Mouse (Mus musculus) cerebellum, postnatal 14 days (tissue): ENCODE results near the gene Mipol1.
"Not testable (repeated sequence)": the region's sequence is repeated elsewhere in the genome, so short reads cannot be mapped to it uniquely, and the experiment has no call there.

Experiments used
- DNase-seq, 2 experiments: peaks; one replicate each; pipeline ENCODE4 v3.0.0; 2021; ENCODE audit warnings: mixed read lengths in 2 of 2

Mipol1 gene

DNA sequence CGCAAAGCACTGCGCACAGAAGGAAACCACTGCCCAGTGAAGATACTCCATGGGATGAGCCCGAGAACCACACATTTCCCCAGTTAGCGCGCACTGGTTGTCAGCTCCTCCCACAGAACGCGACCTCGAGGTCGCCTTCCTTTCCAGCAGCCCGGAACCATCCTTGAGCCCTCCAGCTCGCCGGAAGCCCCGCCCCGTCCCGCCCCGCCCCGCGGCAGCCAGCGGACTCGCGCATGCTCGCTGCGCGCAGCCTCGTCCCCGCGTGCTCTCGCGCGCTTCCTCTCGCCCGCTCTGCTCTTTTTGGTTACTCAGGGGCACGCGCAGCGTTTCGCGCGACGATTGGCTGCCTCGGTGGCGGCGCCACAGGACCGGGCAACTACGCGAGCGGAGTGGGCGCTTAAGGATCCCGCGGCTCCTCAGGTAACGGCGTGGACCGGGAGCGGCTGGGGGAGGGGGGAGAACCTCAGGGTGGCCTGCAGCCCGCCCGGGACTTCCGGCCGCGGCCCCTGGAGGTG, at the start of gene Mipol1, which contains the start of gene Prps1l3:
Mipol1 (plus strand) TSS at position 236 of the 515 bp plus-strand sequence.
Prps1l3 (plus strand) TSS at position 221 of the 515 bp plus-strand sequence.
- peak; percentile 90 to 91 for DNase-seq

DNA sequence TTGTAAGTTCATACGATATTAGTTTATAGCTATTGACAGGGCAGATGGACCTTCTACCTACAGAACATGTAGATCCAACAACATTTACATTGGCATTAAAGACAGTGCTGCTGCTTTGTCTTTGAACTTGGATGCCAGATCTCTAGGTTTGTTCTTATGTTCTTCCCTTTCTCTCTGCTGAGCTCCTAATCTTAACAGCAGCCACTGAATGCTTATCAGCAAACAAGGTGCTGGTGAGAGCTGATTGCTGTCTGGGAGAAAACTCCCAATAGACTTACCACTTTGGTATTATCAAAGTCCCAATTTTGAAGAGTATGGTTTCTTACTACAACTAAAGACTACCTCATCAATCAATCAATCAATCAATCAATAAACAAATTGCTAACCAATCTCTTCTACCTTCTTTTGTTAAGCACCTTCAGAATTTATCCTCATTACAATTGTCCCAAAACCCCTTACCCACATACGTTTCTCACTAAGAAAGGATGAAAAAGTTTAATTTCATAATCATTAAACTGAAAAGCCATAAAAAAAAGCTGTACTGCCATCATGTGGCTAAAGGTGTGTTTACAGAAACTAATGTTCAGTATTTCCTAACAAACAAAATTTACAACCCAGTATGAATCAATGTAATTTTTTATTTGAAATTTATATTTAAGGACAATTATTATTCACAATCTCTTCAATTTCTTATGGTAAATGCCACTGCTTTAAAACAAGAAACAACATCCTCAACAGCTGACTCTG, 45.7 kb upstream of the Mipol1 start:
- no peak for DNase-seq

DNA sequence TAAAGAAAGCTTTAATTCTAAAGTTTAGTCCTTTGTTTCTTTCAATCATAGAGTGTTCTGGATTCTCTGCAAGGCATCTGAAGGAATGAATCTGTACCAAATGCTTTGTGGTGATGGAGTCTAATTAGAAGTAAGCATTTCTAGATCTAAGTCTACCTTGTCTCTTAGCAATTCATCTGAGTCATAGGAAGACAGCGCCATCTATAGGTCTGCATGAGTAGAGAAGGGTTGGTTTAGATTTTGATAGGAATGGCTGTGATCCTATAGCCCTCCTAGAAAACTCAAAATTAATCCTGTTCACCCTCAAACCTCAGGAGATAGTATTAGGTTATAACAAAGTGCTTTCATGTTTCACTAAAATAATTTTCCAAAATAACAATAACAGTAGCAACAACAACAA, 44.8 kb upstream of the Mipol1 start:
- DNase-seq = peak; percentile 4 to 6

DNA sequence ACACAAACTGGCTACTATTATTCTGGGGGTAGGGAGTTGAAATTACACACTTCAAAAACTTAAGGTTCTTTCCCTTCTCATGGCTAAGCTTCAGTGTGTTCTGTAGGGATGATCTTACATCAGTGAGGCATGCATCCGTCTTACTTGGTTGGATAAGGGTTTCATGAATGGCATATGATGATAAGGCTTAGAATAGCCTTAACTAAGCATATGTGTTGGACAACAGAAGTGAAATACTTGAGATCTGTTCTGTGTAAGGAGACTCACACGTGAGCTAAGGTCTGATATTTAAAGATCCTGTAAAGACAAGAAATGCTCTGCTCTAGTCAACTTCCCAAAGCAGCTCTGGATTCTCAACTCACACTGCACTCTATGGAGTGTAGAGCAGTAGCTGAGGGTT, 44.1 kb upstream of the Mipol1 start:
- DNase-seq = no peak

DNA sequence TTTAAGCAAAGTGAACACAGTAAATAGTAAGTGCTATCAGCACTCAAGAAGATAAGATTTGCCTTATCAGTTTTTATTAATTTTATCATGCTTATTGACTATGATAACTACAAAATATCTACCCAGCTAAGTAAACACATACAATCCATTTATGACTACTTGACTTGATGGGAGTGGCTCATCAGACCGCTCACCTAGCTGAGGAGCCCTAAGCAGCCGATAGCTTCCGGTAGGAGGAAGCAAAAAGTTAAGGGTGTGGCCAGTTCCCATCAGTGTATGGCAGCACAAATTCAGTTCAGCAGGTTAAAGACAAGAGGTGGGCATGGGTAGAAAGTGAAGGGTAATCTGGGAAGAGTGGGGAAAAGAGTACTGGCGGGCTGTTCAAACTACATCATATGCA, 43.2 kb upstream of the Mipol1 start:
- DNase-seq = no peak

DNA sequence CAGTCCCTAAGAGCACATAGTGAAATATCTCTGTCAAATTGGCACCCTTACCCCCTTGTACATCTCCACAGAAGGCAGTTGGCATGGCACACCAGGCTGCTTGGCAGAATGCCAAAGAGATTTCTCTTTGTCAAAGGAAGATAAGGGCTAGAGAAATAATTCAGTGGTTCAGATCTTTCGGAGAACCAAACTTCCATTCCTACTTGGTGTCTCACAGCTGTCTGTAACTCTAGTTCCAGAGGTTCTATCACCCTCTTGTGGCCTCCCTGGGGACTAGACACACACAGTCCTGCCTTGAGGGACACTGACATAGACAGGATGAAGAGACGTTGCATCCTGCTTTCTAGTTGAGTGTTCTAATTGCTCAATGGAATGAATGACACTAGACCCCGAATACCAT, 35.6 kb upstream of the Mipol1 start:
- peak; percentile 67 to 73 for DNase-seq

DNA sequence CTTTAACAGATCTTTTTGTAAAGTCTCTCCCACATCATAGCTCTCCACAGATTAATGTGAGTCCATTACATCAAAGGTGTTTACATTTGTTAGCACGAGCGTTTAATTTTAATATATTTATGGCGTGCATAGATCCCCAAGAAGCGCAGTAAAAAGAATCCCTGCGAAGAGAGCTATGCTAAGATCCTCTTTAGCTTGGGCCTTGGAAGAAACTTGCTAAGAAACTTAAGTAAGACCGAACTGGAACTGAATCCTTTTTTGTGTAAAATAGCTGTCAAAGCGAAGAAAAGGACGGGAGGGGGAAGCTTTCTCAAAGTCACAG, 34.0 kb upstream of the Mipol1 start:
- DNase-seq = no peak

DNA sequence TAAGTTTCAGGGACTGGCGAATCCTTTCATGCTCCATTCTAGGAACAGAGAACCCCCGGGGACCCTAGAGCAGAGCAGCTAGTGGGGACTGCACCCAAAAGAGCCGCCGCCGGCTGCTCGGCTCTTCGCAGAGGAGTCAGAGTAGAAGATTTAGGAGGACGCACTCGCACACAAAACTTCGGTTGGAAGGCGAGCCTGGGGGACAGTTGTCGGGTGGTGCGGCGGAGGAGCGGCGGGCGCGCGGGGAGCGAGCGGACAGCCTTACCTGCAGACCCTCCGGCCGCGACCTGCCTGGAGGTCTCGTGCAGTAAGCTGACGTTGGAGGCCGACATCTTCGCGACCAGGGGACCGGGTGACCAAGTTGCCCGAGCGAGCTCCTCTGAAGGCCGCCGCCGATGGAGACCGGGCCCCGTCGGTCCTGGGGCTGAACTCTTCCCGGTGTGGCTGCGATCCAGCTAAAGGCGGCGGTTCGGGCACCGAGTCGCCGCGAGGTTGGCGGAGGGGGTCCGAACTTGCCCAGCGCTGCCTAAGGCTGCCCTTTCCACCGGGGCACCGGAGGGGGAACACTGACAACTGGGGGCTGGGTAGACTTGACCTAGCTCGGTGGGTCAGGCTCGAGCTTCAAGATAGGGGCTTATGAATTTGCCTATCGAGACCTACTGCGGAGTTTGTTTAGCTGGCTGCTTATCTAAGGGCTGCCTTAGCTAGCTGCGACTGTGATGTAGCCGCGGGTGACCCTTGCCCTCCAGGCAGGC, 33.4 kb upstream of the Mipol1 start:
- DNase-seq = peak; percentile 34 to 39

DNA sequence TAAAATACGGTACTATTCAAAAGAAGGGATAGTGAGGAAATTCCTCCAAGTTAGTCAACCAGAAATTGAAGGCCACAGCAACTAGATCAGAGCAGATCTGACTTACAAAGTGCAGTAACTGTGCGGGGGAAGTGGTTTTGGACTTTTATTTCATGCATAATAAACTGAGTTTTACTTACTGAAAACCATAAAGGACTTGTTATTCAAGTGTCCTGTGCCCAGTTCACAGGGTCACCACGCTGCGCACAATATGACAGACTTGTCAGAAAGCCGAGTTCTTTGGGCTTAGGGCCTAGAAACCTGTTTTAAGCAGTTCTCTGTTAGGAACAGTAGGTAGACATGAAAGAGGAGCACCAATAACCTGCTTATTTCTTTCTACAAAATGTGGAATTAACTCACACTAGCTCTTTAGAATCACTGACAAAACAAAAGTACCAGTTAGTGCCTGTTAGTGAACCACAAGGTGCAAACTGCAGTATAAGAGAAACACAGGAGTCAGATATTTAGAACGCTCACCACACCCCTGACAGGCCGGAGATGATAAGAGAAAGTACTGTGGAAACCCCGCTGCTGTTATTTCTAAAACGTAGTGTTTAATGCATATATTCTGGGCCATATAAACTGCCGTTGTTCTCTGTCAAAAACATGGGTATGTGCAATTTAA, 32.7 kb upstream of the Mipol1 start, which contains the start of gene Slc25a21:
Slc25a21 (minus strand) TSS at position 110 of the 664 bp plus-strand sequence.
- DNase-seq = peak in 1 of 2 experiments; percentile 7

DNA sequence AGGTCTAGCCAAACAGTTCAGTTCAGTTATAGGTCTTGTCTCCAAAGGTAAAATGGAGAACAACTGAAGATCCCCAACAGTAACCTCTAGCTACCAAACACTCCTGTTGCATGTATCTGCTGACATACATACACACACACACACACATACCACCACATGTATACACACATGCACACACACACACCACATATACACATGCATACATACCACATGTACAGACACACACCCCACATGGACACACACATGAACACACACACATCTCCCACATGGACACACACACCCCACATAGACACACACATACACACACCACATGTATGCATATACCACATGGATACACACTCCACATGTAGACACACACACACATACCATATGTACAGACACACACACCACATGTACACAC, 32.0 kb upstream of the Mipol1 start:
- DNase-seq = no peak

DNA sequence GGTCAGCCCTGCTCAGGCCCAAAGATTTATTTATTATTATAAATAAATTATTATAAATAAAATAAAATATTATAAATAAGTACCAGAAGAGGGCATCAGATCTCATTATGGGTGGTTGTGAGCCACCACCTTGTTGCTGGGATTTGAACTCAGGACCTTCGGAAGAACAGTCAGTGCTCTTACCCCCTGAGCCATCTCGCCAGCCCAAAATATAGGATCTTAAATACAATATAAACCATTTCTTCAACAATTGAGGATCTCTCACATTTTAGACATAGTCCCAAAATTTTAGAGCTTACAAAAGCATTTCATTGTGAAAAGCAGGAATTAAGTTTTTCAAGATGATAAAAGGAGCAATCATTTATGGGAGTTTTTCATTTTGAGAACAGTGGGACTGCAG, 30.8 kb upstream of the Mipol1 start:
- DNase-seq = no peak

DNA sequence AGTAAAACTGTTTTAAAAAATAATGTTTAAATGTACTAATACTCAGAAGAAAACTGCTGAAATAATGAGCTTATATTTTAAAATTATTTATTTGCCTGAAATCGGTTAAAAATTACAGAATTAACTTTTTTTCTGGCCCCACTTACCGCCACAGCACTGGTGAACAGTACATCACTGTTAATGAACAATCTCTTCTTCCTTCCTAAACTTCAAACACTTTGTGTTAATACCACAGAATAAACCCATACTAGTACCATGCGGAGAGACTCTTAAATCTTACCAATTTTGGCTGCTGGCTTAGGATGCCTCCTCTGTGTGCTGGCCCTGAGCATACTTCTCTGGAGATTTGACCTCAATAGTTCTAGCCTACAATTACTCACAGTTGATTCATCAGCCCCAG, 28.3 kb upstream of the Mipol1 start:
- DNase-seq = no peak

DNA sequence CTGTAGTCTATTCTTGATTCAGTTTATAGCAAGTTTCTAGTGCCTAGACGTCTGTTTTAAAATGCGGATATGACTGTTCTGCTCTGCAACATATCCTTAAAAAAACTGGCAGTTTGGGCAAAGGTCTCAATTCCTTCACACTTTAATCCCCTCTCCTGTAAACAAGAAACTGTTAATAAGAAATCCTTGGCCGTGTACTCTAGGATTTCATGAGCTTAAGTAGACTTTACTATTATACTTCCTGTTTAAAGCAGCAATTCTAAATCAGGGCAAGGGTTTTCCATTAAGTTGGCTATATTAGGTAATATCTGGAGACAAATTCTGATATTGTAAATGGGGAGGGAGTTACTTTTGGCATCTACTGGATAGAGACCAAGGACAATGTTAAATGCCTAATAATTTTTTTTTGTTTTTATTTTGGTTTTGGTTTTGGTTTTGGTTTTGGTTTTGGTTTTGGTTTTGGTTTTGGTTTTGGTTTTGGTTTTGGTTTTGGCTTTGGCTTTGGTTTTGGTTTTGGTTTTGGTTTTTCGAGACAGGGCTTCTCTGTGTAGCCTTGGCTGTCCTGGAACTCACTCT, 25.9 kb upstream of the Mipol1 start:
- DNase-seq = no peak

DNA sequence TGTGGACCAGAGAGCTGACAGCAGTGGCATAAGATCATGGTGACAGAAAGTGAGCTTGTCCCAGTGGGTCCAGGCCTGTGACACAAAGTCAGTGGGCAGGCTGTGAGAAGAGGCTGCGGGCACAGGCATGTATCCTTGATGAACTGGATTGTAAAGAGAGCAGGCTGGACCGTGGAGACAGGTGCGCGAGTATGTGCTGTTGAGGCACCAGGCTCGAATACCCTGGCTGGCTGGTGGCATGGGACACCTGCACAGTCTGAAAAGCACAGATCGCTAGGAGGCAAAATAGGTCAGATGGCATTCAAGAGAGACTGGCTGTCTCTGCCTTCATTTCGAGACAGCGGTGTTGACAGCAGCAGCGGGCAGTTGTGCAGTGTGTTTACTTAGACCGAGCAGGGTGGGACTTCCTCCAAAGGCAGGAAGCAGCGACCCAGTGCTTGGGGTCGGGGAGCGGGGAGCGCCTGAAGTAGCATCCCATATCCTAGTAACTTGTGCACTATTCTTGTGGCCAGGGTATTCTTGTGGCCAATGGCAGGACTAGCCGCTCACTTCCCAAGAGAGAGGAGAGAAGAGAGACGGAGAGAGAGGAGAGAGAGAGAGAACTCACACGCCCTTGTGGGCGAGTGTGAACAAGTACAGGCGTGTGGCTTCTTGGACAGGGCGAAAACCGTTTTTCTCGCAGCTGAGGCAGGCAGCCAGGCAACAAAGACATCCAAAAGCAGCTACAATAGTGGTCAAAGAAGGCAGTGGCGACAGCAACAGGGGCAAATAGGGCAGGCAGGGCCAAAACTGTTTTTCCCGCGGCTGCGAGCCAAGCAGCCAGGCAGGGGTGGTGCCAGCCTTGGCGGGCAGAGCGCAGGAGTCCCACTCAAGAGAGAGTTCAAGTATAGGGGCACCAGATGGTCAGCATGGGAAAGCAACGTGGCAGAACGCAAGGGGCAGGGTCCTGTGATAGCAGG, 18.6 kb upstream of the Mipol1 start:
- peak; percentile 75 to 87 for DNase-seq

DNA sequence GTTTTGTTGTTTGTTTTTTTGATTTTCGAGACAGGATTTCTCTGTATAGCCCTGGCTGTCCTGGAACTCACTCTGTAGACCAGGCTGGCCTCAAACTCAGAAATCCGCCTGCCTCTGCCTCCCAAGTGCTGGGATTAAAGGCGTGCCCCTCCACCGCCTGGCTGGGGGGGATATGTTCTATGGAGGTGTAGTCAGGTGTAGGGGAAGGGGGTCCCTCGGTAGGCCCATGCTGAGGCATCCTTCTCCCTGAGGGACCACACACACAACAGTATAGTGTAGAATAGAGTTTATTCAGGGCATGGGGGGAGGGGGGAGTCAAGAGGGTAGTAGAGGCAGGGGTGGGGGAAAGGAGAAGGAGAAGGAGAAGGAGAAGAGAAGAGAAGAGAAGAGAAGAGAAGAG, 17.8 kb upstream of the Mipol1 start:
- not testable (repeated sequence) for DNase-seq

DNA sequence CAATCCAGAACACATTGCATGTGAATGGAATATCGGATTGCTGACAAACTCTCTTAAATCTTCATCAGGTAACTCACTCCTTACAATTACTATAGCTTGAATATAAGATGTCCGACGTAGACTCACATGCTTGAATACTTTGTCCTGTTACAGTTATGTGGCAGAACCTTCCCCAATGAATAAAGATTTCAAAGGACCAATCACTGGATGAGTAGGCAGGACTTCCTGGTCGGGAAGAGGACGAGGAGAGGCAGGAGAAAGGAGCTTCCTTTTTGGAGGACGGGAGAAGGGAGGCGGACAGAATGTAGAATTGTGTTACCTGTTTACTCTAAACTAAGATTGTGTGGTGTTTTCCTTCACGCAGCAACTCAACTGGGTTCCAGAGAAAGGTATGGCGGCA, 3.8 kb upstream of the Mipol1 start:
- DNase-seq = no peak

DNA sequence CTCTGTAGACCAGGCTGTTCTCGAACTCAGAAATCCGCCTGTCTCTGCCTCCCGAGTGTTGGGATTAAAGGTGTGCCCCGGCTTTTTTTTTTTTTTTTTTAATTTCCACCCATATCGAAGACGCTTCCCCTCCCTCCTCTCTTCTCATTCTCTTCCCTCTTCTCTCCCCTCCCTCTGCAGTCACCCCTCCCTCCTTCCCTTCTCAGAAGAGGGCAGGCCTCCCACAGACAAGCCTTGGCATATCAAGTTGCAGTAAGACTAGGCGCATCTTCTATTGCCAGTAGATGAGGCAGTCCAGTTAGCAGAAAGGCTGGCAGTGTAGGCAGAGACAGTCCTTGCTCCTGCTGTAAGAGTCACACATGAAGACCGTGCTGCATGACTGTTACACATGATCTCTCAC, 2.5 kb upstream of the Mipol1 start:
- DNase-seq = no peak

DNA sequence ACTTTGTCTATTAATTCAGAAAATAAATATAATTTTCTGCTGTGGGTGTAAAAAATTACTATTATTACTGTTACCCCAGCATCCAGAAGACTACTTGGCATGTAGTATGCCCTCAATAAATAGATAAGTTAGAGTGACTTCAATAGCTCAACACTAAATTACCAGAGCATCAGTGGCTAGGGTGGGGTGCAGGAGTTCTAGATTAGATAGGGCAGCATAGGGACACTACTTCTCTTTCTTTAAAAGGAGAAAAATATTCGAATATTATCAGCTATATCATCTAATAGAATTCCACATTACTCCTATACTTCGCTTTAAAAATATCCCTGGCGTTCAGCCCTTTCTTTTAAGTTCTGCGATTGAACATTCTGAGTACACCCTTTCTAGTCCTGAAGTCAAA, 524 bp upstream of the Mipol1 start:
- DNase-seq = no peak

DNA sequence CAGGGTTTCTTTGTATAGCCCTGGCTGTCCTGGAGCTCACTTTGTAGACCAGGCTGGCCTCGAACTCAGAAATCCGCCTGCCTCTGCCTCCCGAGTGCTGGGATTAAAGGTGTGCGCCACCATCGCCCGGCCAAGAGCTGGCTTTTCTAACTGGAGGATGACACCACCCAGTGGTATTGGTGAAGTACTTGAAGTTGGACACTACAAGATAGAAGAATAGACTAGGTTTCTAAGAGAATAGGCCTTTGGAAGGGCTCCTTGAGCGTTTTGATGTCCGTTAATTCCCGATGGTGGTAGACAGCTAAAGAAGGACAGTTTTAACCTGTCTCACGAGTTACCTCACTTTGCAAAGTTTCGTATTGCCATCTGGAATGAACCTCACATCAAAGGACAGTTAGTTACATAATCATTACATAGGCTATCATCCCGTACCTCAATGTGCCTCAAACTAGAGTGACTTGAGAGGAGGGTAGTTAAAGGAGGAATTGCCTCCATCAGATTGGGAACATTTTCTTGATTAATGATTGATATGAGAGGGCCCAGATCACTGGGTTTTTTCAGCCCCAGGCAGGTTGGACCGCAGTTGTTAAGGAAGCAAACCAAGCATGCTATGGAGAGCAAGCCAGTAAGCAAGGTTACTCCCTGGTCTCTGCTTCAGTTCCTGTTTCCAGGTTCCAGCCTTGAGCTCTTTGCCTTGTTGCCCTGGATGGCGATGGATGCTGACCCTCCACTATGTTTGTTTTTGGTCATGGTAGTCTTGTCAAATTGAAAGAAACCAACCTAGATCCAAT, 1.1 kb downstream of the Mipol1 start:
- DNase-seq = peak; percentile 24 to 25

DNA sequence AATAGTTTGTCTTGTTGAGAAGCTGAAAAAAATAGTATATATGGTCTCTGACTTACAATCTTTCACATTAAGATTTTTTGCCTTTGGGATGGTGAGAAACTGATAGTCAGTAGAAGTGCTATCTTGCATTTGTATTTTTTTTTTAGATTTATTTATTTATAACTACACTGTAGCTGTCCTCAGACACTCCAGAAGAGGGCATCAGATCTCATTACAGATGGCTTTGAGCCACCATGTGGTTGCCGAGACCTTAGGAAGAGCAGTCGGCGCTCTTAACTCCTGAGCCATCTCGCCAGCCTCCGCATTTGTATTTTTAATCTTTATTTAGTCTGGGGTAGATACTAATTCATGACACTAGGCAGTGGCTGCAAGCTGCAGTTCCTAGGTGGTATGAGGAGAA, 3.2 kb downstream of the Mipol1 start:
- no peak for DNase-seq
